Mouse (Mus musculus): ENCODE measurements around the gene Metap2. TPM values are rescaled to one million over a fixed set of nuclear protein-coding genes. Genes with fewer than 3 reads are reported as not detected.
A peak's percentile ranks its signal among the peaks of the same experiment; 100 is the strongest.

The Metap2 gene
- total and polyA plus RNA-seq, 2 experiments from 2014 or later, result 50.6 to 168 TPM

- Histone ChIP-seq H3K36me3 (ENCODE audit: insufficient read depth, low read length) (no peaks in the 10 kb centered on the region), H3K4me2 (ENCODE audit: low read depth, low read length, poor library complexity, severe bottlenecking) (no peak overlapping the region), H3K9ac (replicated peaks; ENCODE audit: low read length, poor library complexity, severe bottlenecking) (no peak overlapping the region), H3K27ac (ENCODE audit: low read depth, low read length) (no peak overlapping the region), H3K9me3 (ENCODE audit: low read length) (no peaks in the 10 kb centered on the region), H3K4me3 (ENCODE audit: low read depth, low read length) (no peak overlapping the region), H3K4me1 (ENCODE audit: insufficient read depth, low read length) (no peaks in the 10 kb centered on the region), H3K27me3 (ENCODE audit: insufficient read depth, low read length) (no peaks in the 10 kb centered on the region)
- no peak for ATAC-seq (ENCODE audit: low FRiP score)
- WGBS, result 75% methylated on average over 20 of the region's 20 CpGs
- no peak for TF ChIP-seq CTCF (IDR thresholded peaks at IDR 0.05)
- DNase-seq (ENCODE audit: low spot score), result peak; percentile 37
These were observed 42.0 kb upstream of the Metap2 start for GRCm38 (mm10) chr10:93938844-93939271.

- DNase-seq (ENCODE audit: low spot score) (peak; percentile 79), ATAC-seq (ENCODE audit: low FRiP score) (peak; percentile 47; the same call in 1 of the 2 replicates)
- no peaks in the 10 kb centered on the region for H3K9me3 ChIP-seq (ENCODE audit: low read length)
- no peaks in the 10 kb centered on the region for H3K36me3 ChIP-seq (ENCODE audit: insufficient read depth, low read length)
- H3K9ac ChIP-seq (replicated peaks; ENCODE audit: low read length, poor library complexity, severe bottlenecking), result no peak overlapping the region
- H3K4me2 ChIP-seq (ENCODE audit: low read depth, low read length, poor library complexity, severe bottlenecking), result no peak overlapping the region
- H3K27me3 ChIP-seq (ENCODE audit: insufficient read depth, low read length), result no peaks in the 10 kb centered on the region
- no peak for TF ChIP-seq CTCF (IDR thresholded peaks at IDR 0.05)
- WGBS, result 42% methylated on average over 9 of the region's 9 CpGs
- no peak overlapping the region for H3K27ac ChIP-seq (ENCODE audit: low read depth, low read length)
- no peaks in the 10 kb centered on the region for H3K4me1 ChIP-seq (ENCODE audit: insufficient read depth, low read length)
- no peak overlapping the region for H3K4me3 ChIP-seq (ENCODE audit: low read depth, low read length)
These were observed 37.1 kb upstream of the Metap2 start for GRCm38 (mm10) chr10:93933980-93934379.

GRCm38 (mm10) chr10:93932861-93933260 lies 36.0 kb upstream of the Metap2 start:
- 34% methylated on average over 5 of the region's 5 CpGs for WGBS
- ATAC-seq (ENCODE audit: low FRiP score) (no peak), DNase-seq (ENCODE audit: low spot score) (no peak)
- Histone ChIP-seq H3K36me3 (ENCODE audit: insufficient read depth, low read length) (no peaks in the 10 kb centered on the region), H3K4me1 (ENCODE audit: insufficient read depth, low read length) (no peaks in the 10 kb centered on the region), H3K4me3 (ENCODE audit: low read depth, low read length) (no peak overlapping the region), H3K27me3 (ENCODE audit: insufficient read depth, low read length) (no peaks in the 10 kb centered on the region), H3K9me3 (ENCODE audit: low read length) (no peaks in the 10 kb centered on the region), H3K4me2 (ENCODE audit: low read depth, low read length, poor library complexity, severe bottlenecking) (no peak overlapping the region), H3K27ac (ENCODE audit: low read depth, low read length) (no peak overlapping the region), H3K9ac (replicated peaks; ENCODE audit: low read length, poor library complexity, severe bottlenecking) (no peak overlapping the region)
- no peak for TF ChIP-seq CTCF (IDR thresholded peaks at IDR 0.05)

GRCm38 (mm10) chr10:93932020-93932419 lies 35.1 kb upstream of the Metap2 start:
- no peak for TF ChIP-seq CTCF (IDR thresholded peaks at IDR 0.05)
- no peak overlapping the region for H3K4me3 ChIP-seq (ENCODE audit: low read depth, low read length)
- H3K4me1 ChIP-seq (ENCODE audit: insufficient read depth, low read length), result no peaks in the 10 kb centered on the region
- no peak overlapping the region for H3K9ac ChIP-seq (replicated peaks; ENCODE audit: low read length, poor library complexity, severe bottlenecking)
- 80% methylated on average over 5 of the region's 5 CpGs for WGBS
- ATAC-seq (ENCODE audit: low FRiP score), result no peak
- H3K36me3 ChIP-seq (ENCODE audit: insufficient read depth, low read length), result no peaks in the 10 kb centered on the region
- no peak for DNase-seq (ENCODE audit: low spot score)
- H3K27ac ChIP-seq (ENCODE audit: low read depth, low read length), result no peak overlapping the region
- no peak overlapping the region for H3K4me2 ChIP-seq (ENCODE audit: low read depth, low read length, poor library complexity, severe bottlenecking)
- no peaks in the 10 kb centered on the region for H3K27me3 ChIP-seq (ENCODE audit: insufficient read depth, low read length)
- peaks cover 4% of the 10 kb centered on the region; the same call in 1 of the 2 replicates for H3K9me3 ChIP-seq (ENCODE audit: low read length)

GRCm38 (mm10) chr10:93931431-93931830 lies 34.5 kb upstream of the Metap2 start:
- no peak for TF ChIP-seq CTCF (IDR thresholded peaks at IDR 0.05)
- Histone ChIP-seq H3K4me3 (ENCODE audit: low read depth, low read length) (no peak overlapping the region), H3K36me3 (ENCODE audit: insufficient read depth, low read length) (no peaks in the 10 kb centered on the region), H3K4me1 (ENCODE audit: insufficient read depth, low read length) (no peaks in the 10 kb centered on the region), H3K4me2 (ENCODE audit: low read depth, low read length, poor library complexity, severe bottlenecking) (no peak overlapping the region), H3K27ac (ENCODE audit: low read depth, low read length) (no peak overlapping the region), H3K9ac (replicated peaks; ENCODE audit: low read length, poor library complexity, severe bottlenecking) (no peak overlapping the region), H3K9me3 (ENCODE audit: low read length) (peaks cover 4% of the 10 kb centered on the region; the same call in 1 of the 2 replicates), H3K27me3 (ENCODE audit: insufficient read depth, low read length) (no peaks in the 10 kb centered on the region)
- 82% methylated on average over 9 of the region's 9 CpGs for WGBS
- no peak for ATAC-seq (ENCODE audit: low FRiP score)
- DNase-seq (ENCODE audit: low spot score), result no peak

GRCm38 (mm10) chr10:93930236-93930824 lies 33.4 kb upstream of the Metap2 start:
- 83% methylated on average over 4 of the region's 4 CpGs for WGBS

More at GRCm38 (mm10) chr10:93930236-93930824, 33.4 kb upstream of the Metap2 start:
- Histone ChIP-seq H3K9ac (replicated peaks; ENCODE audit: low read length, poor library complexity, severe bottlenecking) (no peak overlapping the region), H3K27me3 (ENCODE audit: insufficient read depth, low read length) (no peaks in the 10 kb centered on the region), H3K27ac (ENCODE audit: low read depth, low read length) (no peak overlapping the region), H3K36me3 (ENCODE audit: insufficient read depth, low read length) (no peaks in the 10 kb centered on the region), H3K4me3 (ENCODE audit: low read depth, low read length) (no peak overlapping the region), H3K4me1 (ENCODE audit: insufficient read depth, low read length) (no peaks in the 10 kb centered on the region), H3K9me3 (ENCODE audit: low read length) (peaks cover 4% of the 10 kb centered on the region; the same call in 1 of the 2 replicates), H3K4me2 (ENCODE audit: low read depth, low read length, poor library complexity, severe bottlenecking) (no peak overlapping the region)
- TF ChIP-seq CTCF (IDR thresholded peaks at IDR 0.05), result no peak
- DNase-seq (ENCODE audit: low spot score), result no peak
- ATAC-seq (ENCODE audit: low FRiP score), result no peak
